ENCODE assay signal across 9 mouse cellular contexts in the genomic region with DNA sequence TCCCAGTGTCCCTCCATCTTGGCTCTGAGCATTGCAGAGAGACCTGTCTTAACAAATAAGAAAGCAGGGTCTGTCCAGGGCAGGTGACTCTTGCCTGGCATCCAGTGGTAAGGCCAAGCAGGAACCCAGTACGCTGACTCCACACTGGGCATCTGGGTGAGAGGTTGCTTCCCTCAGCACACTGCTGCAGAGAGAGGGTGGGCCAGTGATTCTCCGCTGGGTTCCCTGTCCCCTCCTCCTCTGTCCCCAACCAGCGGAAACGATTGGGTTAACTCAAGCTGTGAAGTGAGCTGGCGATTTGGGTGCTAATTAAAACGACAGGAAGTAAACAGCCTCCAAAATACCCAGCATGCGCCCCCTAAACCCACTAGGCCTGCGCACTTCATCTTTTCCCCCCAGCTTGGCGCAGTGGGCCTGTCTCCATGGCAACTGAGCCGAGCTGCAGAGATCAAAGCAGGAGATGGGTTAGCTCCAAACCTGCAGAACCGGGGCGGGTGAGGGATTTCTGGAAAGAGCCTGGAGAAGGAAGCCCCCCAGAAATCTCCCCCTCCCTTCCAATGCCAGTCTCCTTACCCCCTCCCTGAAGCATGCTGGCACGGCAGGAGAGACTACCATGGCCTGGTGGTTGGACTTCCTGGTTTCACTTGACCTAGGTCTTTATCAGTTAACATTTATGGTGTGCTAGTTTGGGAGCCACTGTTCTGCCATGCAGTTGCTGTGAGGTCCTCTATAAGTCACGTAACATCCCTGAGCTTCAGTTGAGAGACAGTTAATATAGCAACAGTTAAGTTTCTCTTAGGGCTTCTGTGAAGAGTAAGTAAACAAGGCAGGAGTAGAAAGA. TPM values are rescaled to one million over a fixed set of nuclear protein-coding genes. Genes with fewer than 3 reads are reported as not detected.
DNase-seq lines count a peak whose midpoint lies in the region; ATAC-seq and TF ChIP-seq lines count a peak whose summit lies in the region.
"Had no signal": no experiment of that assay in that cellular context is flagged by ENCODE, and none has a peak within 500 bp of the region (broad histone marks: within the 10 kb centered on the region; RNA-seq: fewer than 3 reads in every experiment).

No protein-coding gene starts in this region.

- H3K4me3 ChIP-seq in kidney, postnatal 0 days (replicated peaks; ENCODE audit: low read depth, low read length), result no peak overlapping the region

- no peak for DNase-seq in kidney, postnatal 0 days (ENCODE audit: low spot score)
- DNase-seq in kidney, adult 18-20 months, result no peak
- DNase-seq in cerebellum, postnatal 4 days (ENCODE audit: low spot score in 2 of 2), result peak; percentile 46 to 73
- DNase-seq in left cerebral cortex, adult 9 months (ENCODE audit: low spot score in 2 of 2), result peak; percentile 74 to 84
- DNase-seq in natural killer cell, adult 2 months (ENCODE audit: low spot score in 2 of 2), result peak; percentile 26 to 38
- no peak for DNase-seq in gastrocnemius, postnatal 14 days

- no peak overlapping the region for H3K9ac ChIP-seq in kidney, postnatal 0 days (ENCODE audit: low read depth, low read length)

- H3K27ac ChIP-seq in kidney, postnatal 0 days, result no peak overlapping the region

- H3K4me1 ChIP-seq in kidney, postnatal 0 days (replicated peaks; ENCODE audit: insufficient read depth, low read length), result peaks cover 11% of the 10 kb centered on the region; the same call in 1 of the 2 replicates

- intact Hi-C loops in gastrocnemius, postnatal 14 days (cut with DNase I; ENCODE audit: low total_unique reads), result no loop called here

- WGBS in kidney, postnatal 0 days, result 13% methylated on average over 14 of the region's 14 CpGs

- no peak overlapping the region for H3K4me2 ChIP-seq in kidney, postnatal 0 days (ENCODE audit: low read length)

- TF ChIP-seq CTCF in kidney, postnatal 0 days (IDR thresholded peaks at IDR 0.05; ENCODE audit: low read depth), result no peak

- H3K9me3 ChIP-seq in kidney, postnatal 0 days (replicated peaks; ENCODE audit: low read length), result no peaks in the 10 kb centered on the region

- H3K36me3 ChIP-seq in kidney, postnatal 0 days (ENCODE audit: insufficient read depth, low read length), result no peaks in the 10 kb centered on the region

- ATAC-seq in kidney, postnatal 0 days (replicated peaks; ENCODE audit: low FRiP score, low read depth), result peak; percentile 61; the same call in 1 of the 2 replicates
- peak; percentile 60 to 74 for ATAC-seq in hematopoietic stem cell, adult 5-6 weeks (replicated peaks in 1 of 2; ENCODE audit: insufficient read depth in 1 of 2, low FRiP score in 2 of 2, low TSS enrichment in 1 of 2, low read depth in 1 of 2, poor library complexity in 2 of 2, severe bottlenecking in 2 of 2)
- ATAC-seq in monocyte, adult 5-6 weeks (replicated peaks; ENCODE audit: insufficient number of reproducible peaks, low FRiP score, low TSS enrichment, poor library complexity, severe bottlenecking), result no peak

- H3K27me3 ChIP-seq in kidney, postnatal 0 days (ENCODE audit: insufficient read depth, low read length), result 0 out of 2 replicates have a peak, but pooled peaks cover 3% of the 10 kb centered on the region

RNA-seq across cellular contexts. Expression of a gene that starts 9.5 kb away (rescaled TPM):
- 22.0 and 24.2 TPM in 2 replicates for polyA plus RNA-seq in kidney, postnatal 0 days (2015; fragmentation: Nextera tagmentation; extraction: Ambion mirVana)
- total RNA-seq in hematopoietic stem cell, adult 5-6 weeks (2017), result 0.50 TPM in 1 of 2 replicates, not detected in the other
- total RNA-seq in monocyte, adult 5-6 weeks (2017), result 0.10 to 0.58 TPM (median 0.21 TPM) in 3 replicates
- total RNA-seq in gastrocnemius, postnatal 14 days (2021), result 10 to 100 TPM in 1 of 2 experiments, 1 to 10 TPM in 1; 6.2 to 10.5 TPM
- total RNA-seq: MEL had no signal

Comparison
In these comparisons a context has a peak if more than half of its experiments do, and no peak if none do; other contexts are left out.
1. DNase-seq: peak in cerebellum, postnatal 4 days (2 of 2), left cerebral cortex, adult 9 months (2 of 2) and natural killer cell, adult 2 months (2 of 2); none in kidney, postnatal 0 days (single experiment), kidney, adult 18-20 months (single experiment) and gastrocnemius, postnatal 14 days (single experiment).